Mouse (Mus musculus) cerebellum, postnatal 36 days (tissue): ENCODE results near the gene Thnsl1.
"Not testable (repeated sequence)": the region's sequence is repeated elsewhere in the genome, so short reads cannot be mapped to it uniquely, and the experiment has no call there.

Experiments
- DNase-seq, 2 experiments: peaks; one replicate each; pipeline ENCODE4 v3.0.0; 2021 to 2022; ENCODE audit warnings: mixed read lengths in 2 of 2

Gene Thnsl1

DNA sequence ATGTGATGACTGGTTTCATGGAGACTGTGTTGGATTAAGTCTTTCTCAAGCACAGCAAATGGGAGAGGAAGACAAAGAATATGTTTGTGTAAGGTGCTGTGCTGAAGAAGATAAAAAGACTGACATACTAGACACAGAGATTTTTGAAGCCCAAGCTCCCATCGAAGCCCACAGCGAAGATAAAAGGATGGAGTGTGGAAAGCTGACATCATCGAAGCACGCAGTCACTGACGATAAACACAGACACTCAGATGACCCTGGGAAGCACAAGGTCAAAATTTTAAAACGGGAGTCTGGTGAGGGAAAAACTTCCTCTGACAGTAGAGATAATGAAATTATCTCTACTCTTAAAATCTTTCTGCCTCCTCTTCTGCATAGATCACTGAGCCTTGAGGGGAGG lies 38.6 kb downstream of the Thnsl1 start:
- DNase-seq, result not testable (repeated sequence)

DNA sequence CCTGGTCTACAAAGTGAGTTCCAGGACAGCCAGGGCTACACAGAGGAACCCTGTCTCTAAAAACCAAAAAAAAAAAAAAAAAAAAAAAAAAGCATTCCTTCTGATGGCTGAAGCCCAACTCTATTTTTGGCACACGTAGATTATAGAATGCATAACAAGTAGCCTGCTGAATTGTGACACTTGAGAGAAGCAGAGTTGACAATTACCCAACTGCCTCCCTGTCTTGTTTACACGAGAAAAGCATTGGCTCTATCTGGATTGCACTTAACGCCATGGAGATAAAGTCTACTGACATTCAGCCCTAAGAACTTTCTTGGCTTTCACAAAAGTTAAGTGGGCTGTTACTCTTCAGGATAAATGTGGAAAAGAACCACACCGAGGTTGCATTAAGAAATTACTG lies 39.5 kb downstream of the Thnsl1 start:
- DNase-seq, result no peak

GRCm38 (mm10) chr2:21245477-21246102 lies 40.1 kb downstream of the Thnsl1 start:
- DNase-seq, result no peak

GRCm38 (mm10) chr2:21253644-21254043 lies 48.1 kb downstream of the Thnsl1 start:
- no peak for DNase-seq

DNA sequence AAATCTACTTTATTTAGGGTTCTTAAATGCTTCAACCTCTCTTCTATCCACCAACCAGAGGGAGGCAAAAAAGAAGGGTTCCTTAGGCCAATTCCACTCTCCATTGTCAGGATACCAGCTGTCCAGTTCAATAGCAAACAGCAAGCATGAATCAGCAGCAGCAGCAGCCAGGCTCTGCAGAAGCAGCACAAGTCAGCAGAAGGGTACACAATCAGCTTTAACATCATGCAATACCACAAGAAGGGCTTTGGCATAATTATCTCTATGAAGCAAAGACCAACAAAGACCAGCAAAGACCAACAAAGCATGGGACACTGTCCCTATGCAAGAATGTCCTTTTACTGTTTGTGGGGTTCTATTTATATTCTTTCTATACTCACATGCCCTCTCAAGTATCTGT lies 48.8 kb downstream of the Thnsl1 start:
- no peak for DNase-seq

DNA sequence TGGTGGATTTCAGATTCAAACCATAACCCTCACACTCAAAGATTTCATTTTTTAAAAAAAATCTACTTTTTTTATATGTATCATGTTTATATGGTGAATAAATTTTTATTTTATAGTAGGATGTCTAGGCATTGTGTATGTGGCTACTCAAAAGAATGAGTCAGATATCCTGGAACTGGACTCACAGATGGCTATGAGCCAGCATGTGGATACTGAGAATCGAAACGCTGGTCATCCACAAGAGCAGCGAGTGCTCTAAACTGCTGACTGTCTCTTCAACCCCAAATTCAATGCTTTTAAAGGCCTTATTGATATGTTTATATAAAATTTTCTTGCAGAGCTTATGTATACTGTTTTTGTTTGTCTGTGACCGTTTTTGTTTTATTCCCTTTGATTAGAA lies 52.8 kb downstream of the Thnsl1 start:
- DNase-seq, result peak in 1 of 2 experiments; percentile 7

- DNase-seq, result no peak
Measured at GRCm38 (mm10) chr2:21259081-21259480, 53.6 kb downstream of the Thnsl1 start.

- DNase-seq, result no peak
Measured at GRCm38 (mm10) chr2:21260060-21260459, 54.5 kb downstream of the Thnsl1 start.

DNA sequence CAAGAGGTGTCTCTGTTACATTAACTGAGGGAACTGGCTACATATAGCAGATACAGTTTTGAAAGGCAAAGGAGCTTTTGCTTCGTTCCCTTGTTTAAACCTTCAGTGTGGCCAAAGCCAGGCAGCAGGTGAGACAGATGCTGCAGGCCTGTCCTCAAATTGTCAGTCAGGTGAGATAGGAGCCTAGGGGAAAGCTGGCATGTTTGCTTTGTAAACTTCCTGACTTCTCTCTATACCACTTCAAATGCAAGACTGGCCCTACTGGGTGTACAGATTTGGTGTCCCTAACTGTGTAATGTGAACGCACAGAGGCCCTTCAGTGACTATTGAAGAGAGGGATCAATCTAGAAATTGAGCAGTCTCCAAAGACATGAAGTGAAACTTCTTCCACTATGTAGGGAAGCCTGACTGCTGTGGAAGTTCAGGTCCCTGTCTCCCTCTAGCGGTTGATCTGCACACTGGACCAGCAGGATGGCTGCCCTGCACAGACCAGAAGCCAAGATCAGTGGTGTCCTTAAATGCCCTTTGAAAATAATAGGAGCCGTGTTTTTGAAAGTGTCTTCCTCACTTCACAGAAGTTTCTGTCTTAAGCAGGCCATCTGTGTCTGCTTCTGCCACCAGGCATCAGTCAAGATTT lies 56.0 kb downstream of the Thnsl1 start:
- DNase-seq, result peak; percentile 60 to 66

DNA sequence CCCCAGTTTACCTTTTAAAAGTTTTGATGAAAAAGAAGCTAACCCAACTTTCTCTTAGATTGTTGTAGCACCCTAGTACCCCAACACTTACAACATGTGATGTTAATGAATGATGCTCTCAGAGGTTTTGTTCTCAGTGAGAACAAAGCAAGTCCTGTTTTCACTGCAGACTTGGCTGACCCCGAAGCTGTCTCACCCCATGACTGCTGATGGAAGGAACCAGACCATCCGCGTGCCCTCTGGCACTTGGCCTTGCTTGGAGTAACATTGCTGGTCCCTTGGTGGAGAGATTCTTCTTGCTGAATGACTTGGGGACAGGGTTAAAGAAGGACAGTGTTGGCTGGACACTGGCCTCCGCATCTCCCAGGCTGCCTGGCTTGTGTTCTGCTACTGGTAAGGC lies 58.5 kb downstream of the Thnsl1 start:
- no peak for DNase-seq
